Mouse (Mus musculus) CH12.LX (cell line): ENCODE measurements around the gene Fam219a. TPM values are rescaled to one million over a fixed set of nuclear protein-coding genes. Genes with fewer than 3 reads are reported as not detected.

Experiments
- DNase-seq: peaks from one replicate; pipeline ENCODE4 v3.0.0-alpha.2; 2013; ENCODE audit errors: extremely low read depth
- H3K27ac ChIP-seq: 2 replicates; pipeline ENCODE4 v1.5.1; 2012; ENCODE audit warnings: low read depth, mild to moderate bottlenecking, control low read depth, moderate library complexity; ENCODE audit not compliant: insufficient read depth
- H3K27me3 ChIP-seq: replicated peaks from 2 replicates; pipeline ENCODE3; 2012; ENCODE audit warnings: inconsistent platforms
- H3K36me3 ChIP-seq, 2 experiments: replicated peaks in 1 of 2; 2 replicates each; pipeline versions ENCODE3 to v1.6.1; 2012; ENCODE audit warnings: inconsistent platforms in 1 of 2, low read length in 1 of 2, mild to moderate bottlenecking in 1 of 2, mixed read lengths in 1 of 2, moderate library complexity in 1 of 2; ENCODE audit not compliant: control insufficient read depth in 1 of 2, insufficient read depth in 1 of 2
- H3K4me1 ChIP-seq, 2 experiments: 2 replicates each; pipeline ENCODE4 v1.6.1; 2012; ENCODE audit warnings: inconsistent platforms in 1 of 2, moderate library complexity in 1 of 2; ENCODE audit not compliant: insufficient read depth in 2 of 2, control insufficient read depth in 1 of 2
- H3K4me2 ChIP-seq: 2 replicates; pipeline ENCODE4 v1.6.1; 2012; ENCODE audit warnings: low read depth, mild to moderate bottlenecking, control low read depth; ENCODE audit not compliant: poor library complexity, insufficient read depth, severe bottlenecking
- H3K4me3 ChIP-seq, 3 experiments: fragments of 150-350 bp in 1 of 3; sonication (generic) in 1 of 3; replicated peaks in 1 of 3; 2 replicates each; pipeline versions ENCODE3 to v1.5.1; 2011 to 2012; ENCODE audit warnings: low read depth in 2 of 3, low read length in 2 of 3, mild to moderate bottlenecking in 2 of 3, moderate library complexity in 2 of 3, control low read depth in 1 of 3, improper control_type of control experiment in 1 of 3, inconsistent platforms in 1 of 3, mixed read lengths in 1 of 3; ENCODE audit not compliant: poor library complexity in 1 of 3
- H3K79me2 ChIP-seq: replicated peaks from 2 replicates; pipeline ENCODE4 v1.6.1; 2012; ENCODE audit warnings: mild to moderate bottlenecking, moderate library complexity; ENCODE audit not compliant: control insufficient read depth, poor library complexity, insufficient read depth, severe bottlenecking; ENCODE audit errors: extremely low read depth
- H3K9ac ChIP-seq: 2 replicates; pipeline ENCODE4 v1.6.1; 2012; ENCODE audit warnings: low read depth, mild to moderate bottlenecking, control low read depth, moderate library complexity; ENCODE audit not compliant: insufficient read depth
- H3K9me3 ChIP-seq: replicated peaks from 2 replicates; pipeline ENCODE3; 2012; ENCODE audit warnings: low read length, inconsistent platforms, mixed read lengths
- BHLHE40 ChIP-seq: IDR thresholded peaks from 2 replicates; pipeline ENCODE4 v1.6.1; 2011; ENCODE audit warnings: mild to moderate bottlenecking, low read depth, low read length, improper control_type of control experiment
- CHD1 ChIP-seq: IDR thresholded peaks from 2 replicates; pipeline ENCODE4 v1.6.1; 2012; ENCODE audit warnings: low read depth, low read length, improper control_type of control experiment, inconsistent platforms
- CHD2 ChIP-seq: IDR thresholded peaks from 2 replicates; pipeline ENCODE4 v1.6.1; 2011; ENCODE audit warnings: low read length, improper control_type of control experiment
- CTCF ChIP-seq, 2 experiments: IDR thresholded peaks in 1 of 2; conservative IDR thresholded peaks in 1 of 2; 2 replicates each; pipeline ENCODE4 v1.5.1; 2011 to 2012; ENCODE audit warnings: low read depth in 2 of 2, low read length in 2 of 2, improper control_type of control experiment in 1 of 2, inconsistent platforms in 1 of 2, mild to moderate bottlenecking in 1 of 2, moderate library complexity in 1 of 2
- E2F4 ChIP-seq: IDR thresholded peaks from 2 replicates; pipeline ENCODE4 v1.6.1; 2011; ENCODE audit warnings: low read depth, low read length, improper control_type of control experiment; ENCODE audit not compliant: insufficient replicate concordance
- ELF1 ChIP-seq: IDR thresholded peaks from 2 replicates; pipeline ENCODE4 v1.6.1; 2014; ENCODE audit warnings: low read depth, mild to moderate bottlenecking, inconsistent platforms, low read length, improper control_type of control experiment
- ETS1 ChIP-seq: conservative IDR thresholded peaks from 2 replicates; pipeline ENCODE4 v1.6.1; 2012; ENCODE audit warnings: low read depth, mild to moderate bottlenecking, inconsistent platforms, low read length, improper control_type of control experiment, moderate library complexity
- HCFC1 ChIP-seq: IDR thresholded peaks from 2 replicates; pipeline ENCODE4 v1.6.1; 2012; ENCODE audit warnings: low read depth, mild to moderate bottlenecking, inconsistent platforms, low read length, improper control_type of control experiment
- IRF4 ChIP-seq: IDR thresholded peaks from 2 replicates; pipeline ENCODE4 v1.6.1; 2014; ENCODE audit warnings: low read depth, mild to moderate bottlenecking, inconsistent platforms, low read length, improper control_type of control experiment
- JUN ChIP-seq: IDR thresholded peaks from 2 replicates; pipeline ENCODE4 v1.6.1; 2011; ENCODE audit warnings: low read depth, mild to moderate bottlenecking, low read length, improper control_type of control experiment, moderate library complexity; ENCODE audit not compliant: insufficient read depth
- JUND ChIP-seq: conservative IDR thresholded peaks from 2 replicates; pipeline ENCODE4 v1.6.1; 2011; ENCODE audit warnings: low read depth, low read length, improper control_type of control experiment
- KAT2A ChIP-seq: IDR thresholded peaks from 2 replicates; pipeline ENCODE4 v1.6.1; 2012; ENCODE audit warnings: low read length, improper control_type of control experiment, inconsistent platforms; ENCODE audit not compliant: insufficient replicate concordance
- MAX ChIP-seq: IDR thresholded peaks from 2 replicates; pipeline ENCODE4 v1.6.1; 2011; ENCODE audit warnings: low read length, improper control_type of control experiment
- MAZ ChIP-seq: IDR thresholded peaks from 2 replicates; pipeline ENCODE4 v1.6.1; 2012; ENCODE audit warnings: low read depth, mild to moderate bottlenecking, inconsistent platforms, low read length, improper control_type of control experiment, moderate library complexity
- MXI1 ChIP-seq: IDR thresholded peaks from 2 replicates; pipeline ENCODE4 v1.6.1; 2011; ENCODE audit warnings: mild to moderate bottlenecking, low read depth, low read length, improper control_type of control experiment
- NELFE ChIP-seq: IDR thresholded peaks from 2 replicates; pipeline ENCODE4 v1.6.1; 2011; ENCODE audit warnings: low read depth, low read length, improper control_type of control experiment
- NRF1 ChIP-seq: IDR thresholded peaks from 2 replicates; pipeline ENCODE4 v1.6.1; 2014; ENCODE audit warnings: low read depth, mild to moderate bottlenecking, inconsistent platforms, low read length, improper control_type of control experiment, moderate library complexity
- POLR2A ChIP-seq: IDR thresholded peaks from 2 replicates; pipeline ENCODE4 v1.6.1; 2011; ENCODE audit warnings: low read depth, mild to moderate bottlenecking, improper control_type of control experiment, low read length
- POLR2AphosphoS2 ChIP-seq: IDR thresholded peaks from 2 replicates; pipeline ENCODE4 v1.6.1; 2011; ENCODE audit warnings: low read depth, low read length, improper control_type of control experiment
- RAD21 ChIP-seq: IDR thresholded peaks from 2 replicates; pipeline ENCODE4 v1.6.1; 2011; ENCODE audit warnings: low read depth, mild to moderate bottlenecking, low read length, improper control_type of control experiment, moderate library complexity
- TBP ChIP-seq: conservative IDR thresholded peaks from 2 replicates; pipeline ENCODE4 v1.6.1; 2011; ENCODE audit warnings: low read depth, low read length, improper control_type of control experiment
- TCF12 ChIP-seq: IDR thresholded peaks from 2 replicates; pipeline ENCODE4 v1.6.1; 2014; ENCODE audit warnings: low read depth, mild to moderate bottlenecking, inconsistent platforms, low read length, improper control_type of control experiment
- USF1 ChIP-seq: IDR thresholded peaks from 2 replicates; pipeline ENCODE4 v1.6.1; 2014; ENCODE audit warnings: low read depth, mild to moderate bottlenecking, inconsistent platforms, low read length, improper control_type of control experiment
- USF2 ChIP-seq: conservative IDR thresholded peaks from 2 replicates; pipeline ENCODE4 v1.6.1; 2011; ENCODE audit warnings: low read depth, low read length, improper control_type of control experiment
- ZC3H11A ChIP-seq: IDR thresholded peaks from 2 replicates; pipeline ENCODE4 v1.6.1; 2012; ENCODE audit warnings: low read depth, mild to moderate bottlenecking, inconsistent platforms, low read length, improper control_type of control experiment
- dilution Hi-C: fragments of 300-500 bp; cut with MboI; formaldehyde crosslinking; loops from 2 replicates; pipeline ENCODE4 v1.14.3; 2020; ENCODE audit warnings: low sequenced_read_pairs; ENCODE audit not compliant: extremely low pct_unique_long_range_greater_than_20kb, extremely low pct_ligation_motif_present
- in situ Hi-C: fragments of 300-500 bp; cut with MboI; formaldehyde crosslinking; loops from 3 replicates; pipeline ENCODE4 v1.14.3; 2019; ENCODE audit warnings: low sequenced_read_pairs, low pct_ligation_motif_present, low pct_unique_long_range_greater_than_20kb, mixed read lengths
- polyA plus RNA-seq: library from polyadenylated mRNA; unstranded; fragments of >175 nt; gene quantifications from 2 replicates; pipeline ENCODE4 v1.2.1, GENCODE M21; 2012; ENCODE audit warnings: low read depth; ENCODE audit not compliant: insufficient read length
- total RNA-seq, 2 experiments: library from RNA; depleted of rRNA; stranded (reverse); fragments of 300-350 nt in 1 of 2; fragments of >200 nt in 1 of 2; gene quantifications; 2 replicates each; pipeline ENCODE4 v1.2.3; 2012 to 2014

Gene Fam219a
- total and polyA plus RNA-seq, 3 experiments = 0.20 to 1.5 (median 1.2) TPM

- no peak overlapping the region for H3K4me2 ChIP-seq
- no peaks in the 10 kb centered on the region for H3K79me2 ChIP-seq
- dilution Hi-C loops (no loop called here), in situ Hi-C loops (no loop called here)
- no peak overlapping the region for H3K27ac ChIP-seq
- H3K36me3 ChIP-seq = no peaks in the 10 kb centered on the region
- no peaks in the 10 kb centered on the region for H3K9me3 ChIP-seq
- no peak overlapping the region for H3K9ac ChIP-seq
- peaks cover 35% of the 10 kb centered on the region for H3K27me3 ChIP-seq
- TF ChIP-seq CHD1 = no peak
- H3K4me3 ChIP-seq = no peak overlapping the region
- DNase-seq = no peak
- no peaks in the 10 kb centered on the region for H3K4me1 ChIP-seq
These were observed 27.2 kb downstream of the Fam219a start for GRCm38 (mm10) chr4:41542136-41542535.

- Histone ChIP-seq H3K9me3 (no peaks in the 10 kb centered on the region), H3K9ac (no peak overlapping the region), H3K4me1 (no peaks in the 10 kb centered on the region)
- no peak for TF ChIP-seq TBP
- no peak for TF ChIP-seq USF1
- no peak for TF ChIP-seq CTCF (conservative IDR thresholded peaks at IDR 0.05 in 1 of 2, IDR thresholded peaks at IDR 0.05 in 1 of 2; ENCODE audit: low read depth in 2 of 2, low read length in 2 of 2)
- TF ChIP-seq MAX = no peak
- TF ChIP-seq BHLHE40 = no peak
- no peak for TF ChIP-seq ETS1
- no peak for TF ChIP-seq RAD21
- no peak for TF ChIP-seq POLR2A
- TF ChIP-seq CHD2 = no peak
- TF ChIP-seq USF2 = no peak
- TF ChIP-seq NELFE = no peak
- no peak for TF ChIP-seq MXI1
- TF ChIP-seq E2F4 = no peak
- no peak for TF ChIP-seq ZC3H11A
- TF ChIP-seq JUN = no peak
- TF ChIP-seq, all 38 proteins: peak for 0
- Histone ChIP-seq H3K4me3 (no peak overlapping the region), H3K79me2 (no peaks in the 10 kb centered on the region), H3K4me2 (no peak overlapping the region), H3K27ac (no peak overlapping the region), H3K27me3 (peaks cover 44% of the 10 kb centered on the region), H3K36me3 (no peaks in the 10 kb centered on the region)
- no peak for DNase-seq
- in situ Hi-C loops (no loop called here), dilution Hi-C loops (no loop called here)
These were observed 34.5 kb downstream of the Fam219a start for GRCm38 (mm10) chr4:41534866-41535265.

- TF ChIP-seq ZC3H11A (no peak), POLR2AphosphoS2 (no peak), NELFE (no peak), ELF1 (no peak), ETS1 (no peak), MAZ (no peak), JUN (no peak), MAX (no peak), CHD2 (no peak), HCFC1 (no peak), KAT2A (no peak), MXI1 (no peak), IRF4 (no peak), JUND (no peak), BHLHE40 (no peak), TCF12 (no peak), NRF1 (no peak), USF1 (no peak), POLR2A (no peak), E2F4 (no peak)
- TF ChIP-seq, all 38 proteins: peak for 0
- peaks cover 43% of the 10 kb centered on the region for H3K27me3 ChIP-seq
- no peaks in the 10 kb centered on the region for H3K79me2 ChIP-seq
- dilution Hi-C loops (no loop called here), in situ Hi-C loops (no loop called here)
- DNase-seq = peak; percentile 29
- H3K27ac ChIP-seq = no peak overlapping the region
- no peaks in the 10 kb centered on the region for H3K4me1 ChIP-seq
- no peak overlapping the region for H3K9ac ChIP-seq
- no peaks in the 10 kb centered on the region for H3K9me3 ChIP-seq
- H3K4me2 ChIP-seq = no peak overlapping the region
- H3K36me3 ChIP-seq = no peaks in the 10 kb centered on the region
- H3K4me3 ChIP-seq = no peak overlapping the region
These were observed 36.9 kb downstream of the Fam219a start for GRCm38 (mm10) chr4:41532420-41532819.
